Mouse (Mus musculus) layer of hippocampus, adult 6 months (tissue): Measurements from ENCODE around the gene Gm20924. TPM values are rescaled to one million over a fixed set of nuclear protein-coding genes. Genes with fewer than 3 reads are reported as not detected.

Experiments
- long read RNA-seq, 2 experiments: library from polyadenylated mRNA; unstranded; transcript quantifications; one replicate each; pipeline ENCODE4 v2.0.0; 2019 to 2020
- polyA plus RNA-seq: library from polyadenylated mRNA; unstranded; fragments of <200 nt; fragmentation: Nextera tagmentation; gene quantifications from 2 replicates; pipeline ENCODE4 v1.2.3, GENCODE M21; 2021

Gm20924 gene
- polyA plus RNA-seq: not detected in 2 replicates
- long read RNA-seq, experiment 1: 0 reads
- long read RNA-seq, experiment 2: 0 reads

GRCm38 (mm10) chrY:65207427-65207826, at the start of gene Gm20924:
Gene Gm20924 (minus strand): TSS chrY:65207527.

Other genes starting within 250 kb of the Gm20924 start
- not detected in 2 replicates for gene Gm20736, start 170.2 kb upstream of the Gm20924 start, polyA plus RNA-seq